Mouse (Mus musculus) brain, embryonic 14.5 days (tissue): Measurements from ENCODE around the gene Cyp11a1. TPM values are rescaled to one million over a fixed set of nuclear protein-coding genes. Genes with fewer than 3 reads are reported as not detected.

Source experiments
- DNase-seq: peaks from one replicate; pipeline ENCODE4 v3.0.0-alpha.2; 2011; ENCODE audit warnings: low read depth
- CTCF ChIP-seq: fragments of 200-500 bp; IDR thresholded peaks from 2 replicates; pipeline ENCODE4 v1.5.1; 2012; ENCODE audit warnings: inconsistent platforms, mild to moderate bottlenecking, moderate library complexity, borderline replicate concordance; ENCODE audit not compliant: insufficient read depth, insufficient read length; ENCODE audit errors: extremely low read depth
- POLR2A ChIP-seq: fragments of 200-500 bp; IDR thresholded peaks from 2 replicates; pipeline ENCODE4 v1.6.1; 2012; ENCODE audit warnings: mild to moderate bottlenecking, inconsistent platforms, borderline replicate concordance; ENCODE audit not compliant: poor library complexity, insufficient read depth, insufficient read length, severe bottlenecking; ENCODE audit errors: extremely low read depth
- polyA plus RNA-seq: library from polyadenylated mRNA; depleted of rRNA; stranded (reverse); fragments of >200 nt; gene quantifications from 2 replicates; pipeline ENCODE4 v1.2.3, GENCODE M21; 2012; rRNA removed

Cyp11a1 gene
- polyA plus RNA-seq, 1 experiment, result 0.66 TPM

- TF ChIP-seq CTCF, result no peak
- TF ChIP-seq POLR2A, result no peak
- peak; percentile 72 for DNase-seq
These were observed 47.8 kb downstream of the Cyp11a1 start for GRCm38 (mm10) chr9:58054032-58054431.

- peak; percentile 63 for DNase-seq
- TF ChIP-seq CTCF (no peak), POLR2A (no peak)
These were observed 49.5 kb downstream of the Cyp11a1 start for GRCm38 (mm10) chr9:58055666-58056065.

- TF ChIP-seq CTCF (no peak), POLR2A (no peak)
- DNase-seq, result no peak
These were observed 53.7 kb downstream of the Cyp11a1 start for GRCm38 (mm10) chr9:58059920-58060319.

- peak; percentile 87 for DNase-seq
- TF ChIP-seq POLR2A (no peak), CTCF (no peak)
These were observed 54.8 kb downstream of the Cyp11a1 start for GRCm38 (mm10) chr9:58060677-58061667.

- TF ChIP-seq POLR2A (no peak), CTCF (no peak)
- DNase-seq, result no peak
These were observed 57.3 kb downstream of the Cyp11a1 start, which contains the start of gene Stra6 for GRCm38 (mm10) chr9:58063531-58063930. TSS of gene Stra6 (plus strand) at chr9:58063788.

- DNase-seq, result peak; percentile 95
- TF ChIP-seq CTCF (no peak), POLR2A (no peak)
These were observed 59.3 kb downstream of the Cyp11a1 start for GRCm38 (mm10) chr9:58065532-58065931.

- TF ChIP-seq CTCF, result peak; percentile 45; the same call in 1 of the 2 replicates
- TF ChIP-seq POLR2A, result no peak
These were observed 59.9 kb downstream of the Cyp11a1 start for GRCm38 (mm10) chr9:58065977-58066730.

GRCm38 (mm10) chr9:58066731-58067095 lies 60.5 kb downstream of the Cyp11a1 start:
- TF ChIP-seq POLR2A (no peak), CTCF (no peak)
- DNase-seq, result peak; percentile 73

More at GRCm38 (mm10) chr9:58065977-58066730, 59.9 kb downstream of the Cyp11a1 start:
- peak; percentile 72 for DNase-seq

- no peak for DNase-seq
- TF ChIP-seq POLR2A, result no peak
These were observed 61.3 kb downstream of the Cyp11a1 start for GRCm38 (mm10) chr9:58067546-58067945.

- no peak for TF ChIP-seq CTCF
- TF ChIP-seq POLR2A, result no peak
- DNase-seq, result peak; percentile 65
These were observed 68.3 kb downstream of the Cyp11a1 start for GRCm38 (mm10) chr9:58074561-58074960.

Other genes with a start within 250 kb of the Cyp11a1 start
- 153 and 188 TPM in 2 replicates for gene Clk3, start 240.6 kb upstream of the Cyp11a1 start, polyA plus RNA-seq
- 15.4 and 16.6 TPM in 2 replicates for gene Arid3b, start 169.6 kb upstream of the Cyp11a1 start, polyA plus RNA-seq
- 125 and 140 TPM in 2 replicates for gene Ubl7, start 95.4 kb upstream of the Cyp11a1 start, polyA plus RNA-seq
- gene Sema7a, start 66.3 kb upstream of the Cyp11a1 start, polyA plus RNA-seq, result 37.9 and 42.7 TPM in 2 replicates
- 14.2 and 18.6 TPM in 2 replicates for gene Stra6, start 57.4 kb downstream of the Cyp11a1 start, polyA plus RNA-seq
- 0.89 and 1.2 TPM in 2 replicates for gene Ccdc33, start 112.4 kb downstream of the Cyp11a1 start, polyA plus RNA-seq
- 57.7 and 67.1 TPM in 2 replicates for gene Islr, start 197.9 kb downstream of the Cyp11a1 start, polyA plus RNA-seq
- gene Islr2, start 197.9 kb downstream of the Cyp11a1 start, polyA plus RNA-seq, result 364 and 418 TPM in 2 replicates
- 6.8 and 7.1 TPM in 2 replicates for gene Pml, start 243.4 kb downstream of the Cyp11a1 start, polyA plus RNA-seq
- 123 and 145 TPM in 2 replicates for gene Stoml1, start 246.8 kb downstream of the Cyp11a1 start, polyA plus RNA-seq